Mouse (Mus musculus): Measurements from ENCODE around the gene Armc7. TPM values are rescaled to one million over a fixed set of nuclear protein-coding genes. Genes with fewer than 3 reads are reported as not detected.

Gene Armc7
- total and polyA plus RNA-seq, 3 experiments: 7.5 to 12.5 (median 8.7) TPM

DNA sequence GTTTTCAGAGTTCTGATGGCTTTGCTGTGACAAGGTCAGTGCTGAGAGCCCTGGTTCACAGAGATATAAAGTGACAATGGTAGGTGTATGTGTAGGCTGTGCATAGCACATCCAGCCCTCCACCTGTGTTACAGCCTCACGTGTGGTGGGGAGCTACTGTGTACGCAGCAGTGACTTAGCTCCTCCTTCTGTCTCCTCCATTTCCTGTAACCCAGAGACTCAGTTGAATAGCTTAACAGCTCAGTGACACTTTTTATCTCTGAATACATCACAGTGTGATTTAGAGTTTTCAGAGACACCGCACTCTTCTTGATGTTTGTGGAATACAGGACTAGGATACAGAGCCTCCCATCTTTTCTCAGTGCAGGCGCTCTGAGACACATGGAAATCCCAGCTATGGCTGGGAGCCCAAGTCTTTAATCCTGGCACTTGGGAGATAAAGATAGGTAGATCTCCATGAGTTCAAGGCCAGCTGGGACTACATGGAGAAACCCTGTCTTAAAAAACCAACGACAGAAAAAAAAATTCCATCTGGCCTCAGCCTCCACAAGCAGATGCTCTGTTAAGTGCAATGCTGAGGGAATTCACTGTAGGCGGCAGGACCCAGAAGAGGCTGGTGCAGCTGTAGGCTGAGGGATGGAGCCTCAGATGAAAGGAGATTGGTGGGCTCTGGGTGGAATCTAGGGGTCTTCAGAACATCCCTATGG lies 6.2 kb downstream of the Armc7 start:
- H3K9ac ChIP-seq (ENCODE audit: insufficient read depth, low read depth): no peak overlapping the region
- no peak for DNase-seq (ENCODE audit: extremely low read depth)
- no peak for TF ChIP-seq USF1 (IDR thresholded peaks at IDR 0.05; ENCODE audit: low read depth, low read length)
- no peak for TF ChIP-seq POLR2AphosphoS2 (IDR thresholded peaks at IDR 0.05; ENCODE audit: low read depth, low read length)
- no peak for TF ChIP-seq EP300 (IDR thresholded peaks at IDR 0.05; ENCODE audit: low read length)
- no peak for TF ChIP-seq ZKSCAN1 (IDR thresholded peaks at IDR 0.05; ENCODE audit: borderline replicate concordance, low read depth, low read length)
- no peak for TF ChIP-seq USF2 (conservative IDR thresholded peaks at IDR 0.05; ENCODE audit: low read depth, low read length)
- TF ChIP-seq MYC (IDR thresholded peaks at IDR 0.05; ENCODE audit: low read depth, low read length): no peak
- no peak for TF ChIP-seq IRF4 (IDR thresholded peaks at IDR 0.05; ENCODE audit: low read depth, low read length)
- no peak for TF ChIP-seq ZNF384 (IDR thresholded peaks at IDR 0.05; ENCODE audit: low read depth, low read length)
- TF ChIP-seq JUND (conservative IDR thresholded peaks at IDR 0.05; ENCODE audit: low read depth, low read length): no peak
- no peak for TF ChIP-seq E2F4 (IDR thresholded peaks at IDR 0.05; ENCODE audit: insufficient replicate concordance, low read depth, low read length)
- no peak for TF ChIP-seq SIN3A (IDR thresholded peaks at IDR 0.05; ENCODE audit: low read length)
- H3K79me2 ChIP-seq (replicated peaks; ENCODE audit: control insufficient read depth, extremely low read depth, insufficient read depth, poor library complexity, severe bottlenecking): peaks cover 23% of the 10 kb centered on the region
- H3K4me2 ChIP-seq (ENCODE audit: insufficient read depth, low read depth, poor library complexity, severe bottlenecking): no peak overlapping the region
- dilution Hi-C loops (cut with MboI; ENCODE audit: extremely low pct_ligation_motif_present, extremely low pct_unique_long_range_greater_than_20kb, low sequenced_read_pairs) (no loop called here), in situ Hi-C loops (cut with MboI; ENCODE audit: low pct_ligation_motif_present, low pct_unique_long_range_greater_than_20kb, low sequenced_read_pairs) (no loop called here)
- peaks cover 2 to 16% of the 10 kb centered on the region in 2 experiments; a peak in 3 of 4 replicates for H3K4me1 ChIP-seq (ENCODE audit: control insufficient read depth in 1 of 2, insufficient read depth in 2 of 2)
- no peak overlapping the region for H3K27ac ChIP-seq (ENCODE audit: insufficient read depth, low read depth)
- no peaks in the 10 kb centered on the region for H3K27me3 ChIP-seq (replicated peaks)
- H3K36me3 ChIP-seq (replicated peaks in 1 of 2; ENCODE audit: control insufficient read depth in 1 of 2, insufficient read depth in 1 of 2, low read length in 1 of 2): peaks cover 28 to 69% of the 10 kb centered on the region in 2 experiments
- no peaks in the 10 kb centered on the region for H3K9me3 ChIP-seq (replicated peaks; ENCODE audit: low read length)
- no peak overlapping the region for H3K4me3 ChIP-seq (replicated peaks in 1 of 3; ENCODE audit: low read depth in 2 of 3, low read length in 2 of 3, poor library complexity in 1 of 3)

DNA sequence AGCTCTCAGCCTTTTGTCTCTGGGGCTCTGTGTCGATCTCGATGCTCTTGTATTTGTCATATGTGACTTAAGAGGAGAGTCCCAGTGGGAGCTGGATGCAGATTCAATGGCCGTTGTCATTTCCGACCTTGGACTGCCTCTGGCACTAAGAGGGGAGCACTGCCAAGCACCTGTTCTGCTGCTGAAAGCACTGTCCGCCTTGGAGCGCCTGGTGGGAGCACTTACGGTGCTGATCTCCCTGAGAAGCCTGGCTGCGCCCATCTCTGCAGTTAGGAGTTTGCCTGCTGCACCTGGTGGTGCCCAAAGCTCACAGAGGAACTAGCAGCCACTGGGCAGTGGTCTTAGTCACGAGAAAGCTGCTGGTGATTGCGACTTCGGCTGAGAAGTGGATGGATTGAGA lies 7.8 kb downstream of the Armc7 start:
- TF ChIP-seq SMC3 (IDR thresholded peaks at IDR 0.05; ENCODE audit: low read depth, low read length): no peak
- no peak for TF ChIP-seq ELF1 (IDR thresholded peaks at IDR 0.05; ENCODE audit: low read depth, low read length)
- no peak for TF ChIP-seq POLR2A (IDR thresholded peaks at IDR 0.05; ENCODE audit: low read depth, low read length)
- no peak for TF ChIP-seq NELFE (IDR thresholded peaks at IDR 0.05; ENCODE audit: low read depth, low read length)
- no peak for TF ChIP-seq CHD2 (IDR thresholded peaks at IDR 0.05; ENCODE audit: low read length)
- TF ChIP-seq ETS1 (conservative IDR thresholded peaks at IDR 0.05; ENCODE audit: low read depth, low read length): no peak
- TF ChIP-seq E2F4 (IDR thresholded peaks at IDR 0.05; ENCODE audit: insufficient replicate concordance, low read depth, low read length): no peak
- peaks cover 29 to 80% of the 10 kb centered on the region in 2 experiments for H3K36me3 ChIP-seq (replicated peaks in 1 of 2; ENCODE audit: control insufficient read depth in 1 of 2, insufficient read depth in 1 of 2, low read length in 1 of 2)
- peaks cover 2 to 12% of the 10 kb centered on the region in 2 experiments; a peak in 3 of 4 replicates for H3K4me1 ChIP-seq (ENCODE audit: control insufficient read depth in 1 of 2, insufficient read depth in 2 of 2)
- no peaks in the 10 kb centered on the region for H3K27me3 ChIP-seq (replicated peaks)
- in situ Hi-C loops (cut with MboI; ENCODE audit: low pct_ligation_motif_present, low pct_unique_long_range_greater_than_20kb, low sequenced_read_pairs) (no loop called here), dilution Hi-C loops (cut with MboI; ENCODE audit: extremely low pct_ligation_motif_present, extremely low pct_unique_long_range_greater_than_20kb, low sequenced_read_pairs) (no loop called here)
- H3K27ac ChIP-seq (ENCODE audit: insufficient read depth, low read depth): no peak overlapping the region
- no peak overlapping the region for H3K4me2 ChIP-seq (ENCODE audit: insufficient read depth, low read depth, poor library complexity, severe bottlenecking)
- H3K9me3 ChIP-seq (replicated peaks; ENCODE audit: low read length): no peaks in the 10 kb centered on the region
- peaks cover 20% of the 10 kb centered on the region for H3K79me2 ChIP-seq (replicated peaks; ENCODE audit: control insufficient read depth, extremely low read depth, insufficient read depth, poor library complexity, severe bottlenecking)
- H3K9ac ChIP-seq (ENCODE audit: insufficient read depth, low read depth): no peak overlapping the region
- no peak overlapping the region for H3K4me3 ChIP-seq (replicated peaks in 1 of 3; ENCODE audit: low read depth in 2 of 3, low read length in 2 of 3, poor library complexity in 1 of 3)
- DNase-seq (ENCODE audit: extremely low read depth): no peak
